Mouse (Mus musculus) thymus, postnatal 25 days (tissue): ENCODE measurements around the gene Thsd7b.

Experiments used
- DNase-seq: peaks from one replicate; pipeline ENCODE4 v3.0.0; 2022

Thsd7b gene

DNA sequence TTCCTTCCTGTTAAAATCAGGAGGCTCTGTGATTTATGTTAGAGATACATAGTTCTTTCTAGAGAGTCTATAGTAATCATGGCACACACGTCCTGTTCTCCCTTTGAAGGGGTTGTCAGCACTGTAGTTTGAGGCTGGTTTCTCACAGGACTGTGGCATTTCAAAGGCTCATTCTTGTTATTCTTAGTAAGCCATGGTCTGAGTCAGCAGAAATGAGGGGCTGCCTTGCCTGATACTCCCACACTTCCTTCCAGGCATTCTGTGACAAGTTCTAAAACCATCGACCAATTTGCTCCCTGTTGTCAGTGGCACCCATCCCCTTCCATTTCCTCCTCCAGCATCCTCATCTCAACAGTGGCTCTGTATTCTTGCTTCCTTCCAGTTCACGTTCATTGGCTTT, 384.9 kb downstream of the Thsd7b start:
- no peak for DNase-seq

DNA sequence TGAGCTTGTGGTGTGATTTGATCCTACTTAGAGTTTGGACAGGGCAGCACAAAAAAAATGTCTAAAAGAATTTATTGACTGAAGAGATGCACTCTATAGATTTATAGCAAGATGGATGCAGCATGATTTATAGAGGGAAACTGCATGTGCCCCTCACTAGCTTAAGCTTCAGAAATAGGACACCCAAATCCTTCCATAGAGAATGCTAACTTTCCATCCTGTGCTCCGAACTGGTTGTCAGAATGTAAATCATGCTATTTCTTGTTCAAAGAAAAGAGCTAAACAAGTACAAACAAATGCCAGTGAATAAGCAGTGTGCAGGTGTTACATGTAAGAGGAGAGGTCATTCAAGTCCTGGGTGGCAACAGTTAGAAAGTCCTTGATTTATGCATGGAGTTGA, 402.8 kb downstream of the Thsd7b start:
- DNase-seq = no peak

DNA sequence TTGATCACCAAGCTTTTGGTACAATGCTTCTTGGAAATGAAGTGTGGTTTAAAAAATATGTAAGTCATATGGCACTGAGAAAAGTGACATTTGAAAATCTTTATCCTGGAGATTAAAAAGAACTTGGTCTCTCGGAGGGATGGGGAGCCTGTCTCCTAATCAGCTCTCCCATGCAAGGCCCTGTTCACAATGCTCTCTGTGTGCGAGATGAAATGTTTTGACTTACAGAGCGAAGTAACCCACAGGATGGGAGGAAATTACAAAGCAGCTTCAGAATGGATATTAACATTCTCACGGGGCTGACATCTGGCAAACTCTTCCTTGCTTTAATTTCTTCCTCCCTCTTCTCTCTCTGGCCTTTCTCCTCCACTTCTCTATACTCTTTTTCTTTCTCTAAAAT, 405.7 kb downstream of the Thsd7b start:
- DNase-seq = no peak

- DNase-seq = no peak
Observed at GRCm38 (mm10) chr1:129705701-129706100, 432.6 kb downstream of the Thsd7b start.

DNA sequence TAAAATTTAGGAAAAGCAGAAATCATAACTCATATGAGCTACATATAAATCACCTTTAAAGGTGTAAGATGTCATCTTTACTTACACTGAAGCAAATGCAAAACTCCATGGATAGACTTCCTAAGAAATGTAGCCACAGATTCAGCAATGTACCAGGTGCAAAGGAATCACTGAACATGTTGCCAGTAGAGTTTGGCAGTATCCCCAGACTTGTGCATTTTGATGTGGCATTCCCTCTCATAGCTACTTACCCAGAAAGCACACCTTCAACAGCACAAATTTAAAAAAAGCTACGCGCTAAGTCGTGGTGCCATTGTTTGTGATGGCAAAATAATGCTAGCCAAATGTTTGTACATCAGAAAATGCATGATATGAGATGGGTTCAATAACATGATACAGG, 439.6 kb downstream of the Thsd7b start:
- no peak for DNase-seq

DNA sequence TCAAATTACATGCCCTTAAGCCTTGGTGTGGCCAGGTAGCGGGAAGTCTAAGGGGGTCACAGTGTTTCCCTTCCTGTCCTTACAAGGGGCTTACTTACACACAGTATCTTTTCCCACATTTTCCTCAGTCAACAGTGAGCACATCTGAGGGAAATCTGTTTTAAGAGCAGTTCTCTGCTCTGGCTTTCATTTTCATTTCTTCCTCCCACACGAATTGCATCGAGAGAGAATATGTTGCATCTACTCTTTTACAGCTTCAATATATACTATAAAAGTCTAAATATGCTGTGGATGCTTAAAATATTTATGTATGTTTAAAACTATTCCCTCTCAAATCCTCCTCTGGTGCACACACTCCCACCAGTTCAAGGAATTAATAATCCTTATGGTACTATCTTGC, 440.5 kb downstream of the Thsd7b start:
- DNase-seq = no peak

- no peak for DNase-seq
Observed at GRCm38 (mm10) chr1:129719592-129719991, 446.5 kb downstream of the Thsd7b start.

DNA sequence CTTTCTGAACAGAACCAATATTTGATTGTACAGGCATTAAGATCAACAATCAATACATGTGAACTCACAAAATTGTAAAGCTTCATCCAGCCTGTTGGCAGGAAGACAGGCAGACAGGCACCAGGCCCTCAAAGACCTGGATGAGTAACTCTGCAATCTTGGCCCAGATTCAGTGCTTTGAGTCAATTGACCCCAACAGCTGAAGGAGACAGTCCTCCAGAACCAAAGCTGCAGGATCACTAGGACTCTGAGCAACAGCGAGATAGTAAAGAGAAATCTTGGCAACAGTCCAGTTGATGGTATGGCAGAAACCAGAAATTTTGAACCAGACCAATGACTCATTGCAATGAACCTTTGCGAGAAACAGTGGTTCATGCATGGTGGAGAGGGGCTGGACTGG, 458.9 kb downstream of the Thsd7b start:
- DNase-seq = no peak

GRCm38 (mm10) chr1:129747595-129747994, 474.5 kb downstream of the Thsd7b start:
- no peak for DNase-seq

DNA sequence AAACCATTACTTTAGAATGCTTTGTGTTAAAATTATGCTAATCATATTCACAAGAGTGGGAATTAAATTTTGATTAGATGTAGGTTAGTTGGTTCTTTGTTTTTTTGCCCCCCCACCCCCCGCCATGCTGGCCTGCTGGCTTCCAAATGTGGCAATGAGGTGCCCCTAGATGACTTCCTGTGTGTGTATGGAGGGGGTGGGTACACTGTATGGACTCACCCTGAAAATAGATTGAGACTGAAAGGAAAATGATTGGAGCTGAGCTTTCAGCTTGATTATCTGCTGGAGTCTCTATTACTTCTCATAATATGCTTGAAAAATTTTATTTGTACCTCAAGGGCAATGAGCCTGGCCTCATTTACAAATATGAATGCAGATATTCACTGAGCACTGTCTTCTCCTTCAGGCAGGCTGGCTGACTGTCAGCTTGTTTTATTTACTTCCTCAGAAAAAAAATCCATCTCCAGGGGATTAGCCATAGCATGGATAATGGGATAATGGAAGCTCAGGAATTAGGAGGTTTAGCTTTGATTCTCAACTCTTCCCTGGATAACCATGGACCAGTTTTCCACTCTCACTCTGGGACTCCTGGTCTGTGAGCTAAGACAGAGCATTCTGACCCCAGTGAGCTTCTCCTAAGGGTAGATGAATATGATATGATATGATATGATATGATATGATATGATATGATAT, 483.6 kb downstream of the Thsd7b start:
- no peak for DNase-seq

GRCm38 (mm10) chr1:129759003-129759402, 485.9 kb downstream of the Thsd7b start:
- no peak for DNase-seq

GRCm38 (mm10) chr1:129761234-129761633, 488.1 kb downstream of the Thsd7b start:
- DNase-seq = no peak

GRCm38 (mm10) chr1:129764748-129765147, 491.6 kb downstream of the Thsd7b start:
- DNase-seq = no peak

GRCm38 (mm10) chr1:129777055-129777454, 504.0 kb downstream of the Thsd7b start:
- no peak for DNase-seq

DNA sequence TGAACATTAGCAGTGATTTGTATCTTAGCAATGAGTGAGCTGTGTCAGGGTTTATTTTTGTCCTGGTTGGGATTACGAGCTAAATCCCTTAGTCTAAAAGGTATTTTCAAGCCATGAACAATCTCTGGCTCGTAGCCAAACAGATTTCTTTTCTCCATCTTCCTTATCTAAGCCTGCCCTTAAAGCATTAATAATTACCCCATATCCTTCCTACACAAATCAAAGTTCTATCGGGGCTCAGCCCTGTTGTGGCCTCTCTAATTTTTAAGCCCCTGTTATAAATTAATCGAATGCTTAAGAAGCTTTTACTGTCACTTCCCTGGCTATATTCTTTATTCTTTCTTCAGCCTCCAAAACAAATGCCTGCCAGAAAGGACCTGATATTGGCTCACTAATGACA, 506.4 kb downstream of the Thsd7b start:
- no peak for DNase-seq

DNA sequence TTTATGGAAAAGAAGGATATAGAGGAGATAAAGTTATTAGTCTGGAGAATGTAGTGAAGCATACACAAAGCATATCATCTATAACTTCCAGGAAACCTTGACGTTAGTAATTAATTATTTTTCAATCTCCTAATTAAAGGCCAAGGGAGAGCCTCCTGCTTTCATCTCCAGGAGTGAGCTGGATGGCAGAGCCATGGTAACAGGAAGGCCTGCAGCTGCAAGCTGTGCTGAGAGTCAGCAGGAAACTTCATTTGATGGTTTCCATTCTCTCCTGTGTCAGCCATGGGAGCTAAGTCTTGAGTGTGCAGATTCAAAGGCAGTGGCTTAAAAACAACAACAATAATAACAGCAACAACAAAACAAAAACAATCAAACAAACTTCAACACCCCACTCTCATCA, 507.5 kb downstream of the Thsd7b start:
- no peak for DNase-seq

GRCm38 (mm10) chr1:129798519-129798918, 525.4 kb downstream of the Thsd7b start:
- no peak for DNase-seq

DNA sequence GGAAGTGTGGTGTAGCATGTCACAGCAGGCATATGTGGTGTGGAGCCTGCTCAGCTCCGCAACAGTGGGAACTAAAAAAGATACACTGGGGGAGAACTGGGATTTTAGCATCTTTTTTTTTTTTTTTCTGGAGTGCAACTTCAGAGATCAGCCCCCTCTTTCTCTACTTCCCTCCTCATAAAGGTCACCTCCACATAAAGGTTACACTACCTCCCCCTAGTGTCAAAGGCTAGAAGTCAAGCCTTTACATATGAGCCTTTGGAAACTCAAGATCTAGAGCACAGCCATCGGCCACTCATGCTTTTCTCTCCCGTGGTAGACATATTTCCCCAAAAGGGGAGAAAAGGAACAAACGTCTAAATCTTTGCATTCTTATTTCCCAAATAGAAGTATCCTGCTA, 553.8 kb downstream of the Thsd7b start:
- no peak for DNase-seq

DNA sequence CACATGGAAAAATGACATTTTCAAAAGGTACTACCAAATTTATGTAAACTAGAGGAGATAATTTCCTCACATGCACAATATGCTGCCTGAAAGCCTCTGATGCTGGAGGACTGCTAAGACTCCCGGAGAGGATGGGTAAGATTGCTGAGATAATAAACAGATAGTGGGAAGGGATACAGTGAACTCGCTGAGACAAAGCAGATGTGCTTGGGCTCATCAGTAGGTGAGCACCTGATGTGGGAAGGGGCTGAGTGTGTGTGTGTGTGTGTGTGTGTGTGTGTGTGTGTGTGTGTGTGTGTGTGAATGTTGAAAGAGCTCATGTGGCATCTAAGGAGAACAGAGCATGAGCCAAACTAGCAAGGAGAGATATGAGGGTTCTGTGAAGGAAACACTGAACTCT, 564.2 kb downstream of the Thsd7b start:
- no peak for DNase-seq

DNA sequence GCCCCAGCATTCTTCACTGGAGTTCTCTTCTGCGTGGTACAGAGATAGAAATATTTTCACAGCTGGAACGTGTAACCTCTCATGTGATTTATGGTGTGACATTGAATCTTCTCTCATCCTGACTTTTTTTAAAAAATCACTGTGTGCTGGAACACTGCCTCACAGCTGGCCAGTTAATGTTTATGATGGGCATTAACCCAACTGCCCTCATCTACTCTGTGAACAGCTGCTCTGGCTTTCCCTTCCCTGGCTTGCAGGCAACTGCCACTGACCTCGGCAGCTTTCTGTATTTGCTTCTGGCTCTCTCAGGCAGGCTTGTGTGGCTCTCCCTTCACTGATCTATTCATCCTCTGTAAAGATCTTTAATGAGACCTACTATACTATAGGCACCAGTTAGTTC, 564.7 kb downstream of the Thsd7b start:
- no peak for DNase-seq

GRCm38 (mm10) chr1:129838486-129838885, 565.4 kb downstream of the Thsd7b start:
- DNase-seq = no peak

GRCm38 (mm10) chr1:129843416-129843815, 570.3 kb downstream of the Thsd7b start:
- DNase-seq = no peak

GRCm38 (mm10) chr1:129850007-129850564, 577.0 kb downstream of the Thsd7b start:
- no peak for DNase-seq

- no peak for DNase-seq
Observed at GRCm38 (mm10) chr1:129867714-129868113, 594.6 kb downstream of the Thsd7b start.

- DNase-seq = no peak
Observed at GRCm38 (mm10) chr1:129874355-129874754, 601.3 kb downstream of the Thsd7b start.
